Mouse (Mus musculus) G1E (cell line): ENCODE data around the gene A430005L14Rik. TPM values are rescaled to one million over a fixed set of nuclear protein-coding genes. Genes with fewer than 3 reads are reported as not detected.

Experiments
- ATAC-seq: 2 replicates; pipeline ENCODE4 v1.8.0; 2016; ENCODE audit warnings: mild to moderate bottlenecking; ENCODE audit not compliant: insufficient number of reproducible peaks, poor library complexity, low FRiP score, severe bottlenecking; ENCODE audit errors: extremely low read depth
- DNase-seq: peaks from one replicate; pipeline ENCODE4 v3.0.0; 2012; ENCODE audit warnings: low spot score
- H3K27me3 ChIP-seq: 2 replicates; pipeline ENCODE4 v1.6.1; 2012; ENCODE audit warnings: mild to moderate bottlenecking, low read length, inconsistent platforms; ENCODE audit not compliant: insufficient read depth
- H3K36me3 ChIP-seq: replicated peaks from 2 replicates; pipeline ENCODE3; 2012; ENCODE audit warnings: mild to moderate bottlenecking, inconsistent platforms
- H3K4me1 ChIP-seq: 2 replicates; pipeline ENCODE4 v1.6.1; 2012; ENCODE audit warnings: low read depth, low read length, inconsistent platforms, mixed read lengths; ENCODE audit not compliant: insufficient read depth
- H3K4me3 ChIP-seq: 2 replicates; pipeline ENCODE4 v1.5.1; 2012; ENCODE audit warnings: low read depth, mild to moderate bottlenecking, inconsistent platforms, low read length, moderate library complexity, mixed read lengths
- H3K9me3 ChIP-seq: replicated peaks from 2 replicates; pipeline ENCODE4 v1.6.1; 2012; ENCODE audit warnings: inconsistent platforms
- CTCF ChIP-seq: IDR thresholded peaks from 2 replicates; pipeline ENCODE4 v1.5.1; 2012; ENCODE audit warnings: low read depth, low read length, inconsistent platforms, mixed read lengths
- GATA1 ChIP-seq: IDR thresholded peaks from 2 replicates; pipeline ENCODE4 v1.6.1; 2012; ENCODE audit warnings: borderline replicate concordance, low read length, inconsistent platforms, mixed read lengths
- GATA2 ChIP-seq: IDR thresholded peaks from 2 replicates; pipeline ENCODE4 v1.6.1; 2012; ENCODE audit warnings: low read depth, low read length, inconsistent platforms, borderline replicate concordance
- POLR2AphosphoS5 ChIP-seq: IDR thresholded peaks from 2 replicates; pipeline ENCODE4 v1.6.1; 2012; ENCODE audit warnings: low read depth, low read length, inconsistent platforms; ENCODE audit not compliant: insufficient replicate concordance
- TAL1 ChIP-seq: conservative IDR thresholded peaks from 2 replicates; pipeline ENCODE4 v1.6.1; 2012; ENCODE audit warnings: low read depth, low read length, inconsistent platforms, mixed read lengths
- polyA plus RNA-seq: library from polyadenylated mRNA; stranded (reverse); fragments of >175 nt; gene quantifications from 2 replicates; pipeline ENCODE4 v1.2.3, GENCODE M21; 2012
- total RNA-seq, 2 experiments: library from RNA; stranded (forward) in 1 of 2; stranded (reverse) in 1 of 2; fragments of 200-1000 nt in 1 of 2; fragments of >200 nt in 1 of 2; fragmentation: Nextera tagmentation in 1 of 2; gene quantifications; 2 replicates each; pipeline ENCODE4 v1.2.3; 2014 to 2017

The A430005L14Rik gene
- total and polyA plus RNA-seq, 3 experiments: 27.9 to 127 (median 48.7) TPM

GRCm38 (mm10) chr4:153992715-153993114 lies 35.7 kb downstream of the A430005L14Rik start:
- no peak for DNase-seq
- H3K4me3 ChIP-seq: no peak overlapping the region
- no peaks in the 10 kb centered on the region for H3K27me3 ChIP-seq
- peaks cover 14% of the 10 kb centered on the region for H3K4me1 ChIP-seq
- H3K36me3 ChIP-seq: peaks cover 95% of the 10 kb centered on the region
- TF ChIP-seq CTCF (no peak), POLR2AphosphoS5 (no peak), GATA1 (no peak), TAL1 (no peak), GATA2 (no peak)
- H3K9me3 ChIP-seq: no peaks in the 10 kb centered on the region
- no peak for ATAC-seq

DNA sequence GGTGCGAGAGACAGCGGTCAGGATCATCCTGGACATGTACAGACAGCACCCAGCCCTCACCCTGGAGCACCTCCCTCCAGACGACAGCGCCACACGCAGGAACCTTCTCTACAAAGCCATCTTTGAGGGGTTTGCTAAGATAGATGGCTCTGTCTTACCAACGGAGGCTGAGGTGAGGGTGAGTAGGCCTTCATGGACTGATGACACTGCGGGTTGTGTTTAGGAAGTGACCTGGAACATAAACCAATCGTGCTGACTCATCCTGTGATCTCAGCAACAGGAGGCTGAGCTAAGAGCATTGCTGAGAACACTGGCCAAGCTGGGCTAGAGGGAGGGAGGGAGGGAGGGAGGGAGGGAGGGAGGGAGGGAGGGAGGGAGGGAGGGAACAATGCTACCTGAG lies 36.5 kb downstream of the A430005L14Rik start:
- Histone ChIP-seq H3K27me3 (no peaks in the 10 kb centered on the region), H3K9me3 (no peaks in the 10 kb centered on the region), H3K36me3 (peaks cover 95% of the 10 kb centered on the region), H3K4me3 (no peak overlapping the region), H3K4me1 (peaks cover 14% of the 10 kb centered on the region)
- TF ChIP-seq GATA1: no peak
- no peak for TF ChIP-seq CTCF
- no peak for TF ChIP-seq GATA2
- no peak for TF ChIP-seq POLR2AphosphoS5
- TF ChIP-seq TAL1: no peak
- no peak for DNase-seq
- peak; percentile 74 for ATAC-seq

GRCm38 (mm10) chr4:154005488-154005887 lies 48.5 kb downstream of the A430005L14Rik start:
- Histone ChIP-seq H3K27me3 (no peaks in the 10 kb centered on the region), H3K36me3 (peaks cover 81% of the 10 kb centered on the region), H3K4me3 (no peak overlapping the region), H3K4me1 (peaks cover 9% of the 10 kb centered on the region), H3K9me3 (no peaks in the 10 kb centered on the region)
- DNase-seq: no peak
- ATAC-seq: no peak
- TF ChIP-seq POLR2AphosphoS5 (no peak), GATA1 (no peak), GATA2 (no peak), CTCF (no peak), TAL1 (no peak)

DNA sequence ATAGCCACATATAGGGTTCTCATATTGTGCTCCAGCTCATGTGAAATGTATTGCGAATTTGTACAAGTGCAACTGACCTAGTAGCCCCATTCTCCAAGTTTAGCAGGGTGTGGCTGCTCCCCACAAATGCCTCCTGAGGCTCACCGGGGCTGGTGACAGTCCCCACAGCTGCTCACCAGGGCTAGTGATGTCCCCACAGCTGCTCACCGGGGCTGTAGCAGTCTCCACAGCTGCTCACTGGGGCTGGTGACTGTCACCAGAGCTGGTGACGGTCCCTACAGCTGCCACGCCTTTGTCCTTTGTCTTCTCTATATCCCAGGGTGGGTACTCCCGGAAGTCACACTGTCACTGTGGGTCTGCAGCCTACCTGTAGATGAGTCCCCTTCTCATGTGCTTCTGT lies 49.2 kb downstream of the A430005L14Rik start:
- peaks cover 14% of the 10 kb centered on the region for H3K4me1 ChIP-seq
- no peaks in the 10 kb centered on the region for H3K27me3 ChIP-seq
- no peak for ATAC-seq
- H3K36me3 ChIP-seq: peaks cover 81% of the 10 kb centered on the region
- TF ChIP-seq TAL1 (no peak), GATA2 (no peak), CTCF (no peak), POLR2AphosphoS5 (no peak), GATA1 (no peak)
- no peak overlapping the region for H3K4me3 ChIP-seq
- H3K9me3 ChIP-seq: no peaks in the 10 kb centered on the region
- no peak for DNase-seq

DNA sequence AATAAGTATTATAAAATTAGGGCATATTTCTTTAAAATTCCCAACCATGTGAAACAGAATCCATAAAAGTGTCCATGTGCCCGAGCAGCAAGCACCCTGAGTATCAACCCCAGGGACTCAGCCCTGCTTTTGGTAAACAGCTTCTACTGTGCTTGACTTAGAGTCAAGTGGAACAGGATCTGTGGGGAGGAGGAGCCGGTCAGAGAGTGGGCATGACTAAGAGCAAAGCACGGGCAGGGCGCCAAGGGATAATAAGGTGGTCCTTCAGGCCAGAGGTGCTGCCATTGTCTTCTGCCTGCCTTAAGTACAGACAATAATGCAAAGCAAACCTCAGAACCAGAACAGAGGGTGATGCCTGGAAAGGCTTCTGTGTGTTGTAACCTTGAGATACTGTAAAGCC lies 50.7 kb downstream of the A430005L14Rik start:
- no peak for TF ChIP-seq CTCF
- no peak for TF ChIP-seq GATA1
- no peak for TF ChIP-seq TAL1
- TF ChIP-seq POLR2AphosphoS5: no peak
- TF ChIP-seq GATA2: no peak
- no peak overlapping the region for H3K4me3 ChIP-seq
- H3K36me3 ChIP-seq: peaks cover 73% of the 10 kb centered on the region
- H3K4me1 ChIP-seq: peaks cover 15% of the 10 kb centered on the region
- H3K9me3 ChIP-seq: no peaks in the 10 kb centered on the region
- ATAC-seq (no peak), DNase-seq (no peak)
- no peaks in the 10 kb centered on the region for H3K27me3 ChIP-seq

DNA sequence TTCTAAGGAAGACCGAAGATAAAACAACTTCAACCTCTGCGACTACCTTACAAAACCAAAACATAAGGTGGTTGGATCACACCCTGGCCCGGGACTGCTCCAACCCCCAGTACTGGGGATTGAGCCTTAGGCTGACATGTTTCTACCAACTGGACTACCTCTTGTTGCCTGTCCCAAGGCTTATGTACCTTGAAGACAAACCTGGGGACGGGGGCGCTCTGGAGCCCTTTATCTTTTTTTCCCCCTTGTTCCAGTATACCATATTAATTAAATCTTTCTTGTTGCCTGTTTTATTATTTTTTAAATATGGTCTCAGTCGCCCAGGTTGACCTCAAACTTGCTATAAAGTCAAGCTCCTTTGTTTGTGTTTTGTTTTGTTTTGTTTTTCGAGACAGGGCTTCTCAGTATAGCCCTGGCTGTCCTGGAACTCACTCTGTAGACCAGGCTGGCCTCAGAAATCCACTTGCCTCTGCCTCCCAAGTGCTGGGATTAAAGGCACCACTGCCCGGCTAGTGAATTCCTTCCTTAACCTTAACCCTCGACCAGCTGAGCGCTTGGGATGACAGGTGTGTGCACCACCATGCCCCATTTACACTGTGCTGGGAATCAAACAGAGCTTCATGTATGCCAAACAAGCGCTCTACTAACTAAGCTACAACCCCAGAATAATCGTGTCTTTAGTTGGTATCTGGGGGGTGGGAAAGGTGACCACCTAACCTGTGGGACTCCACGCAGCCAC lies 54.0 kb downstream of the A430005L14Rik start:
- ATAC-seq: peak; percentile 28; the same call in 1 of the 2 replicates
- Histone ChIP-seq H3K27me3 (no peaks in the 10 kb centered on the region), H3K4me3 (peak overlapping the region; percentile 99), H3K4me1 (peaks cover 47% of the 10 kb centered on the region), H3K36me3 (peaks cover 73% of the 10 kb centered on the region), H3K9me3 (no peaks in the 10 kb centered on the region)
- no peak for DNase-seq
- no peak for TF ChIP-seq GATA1
- no peak for TF ChIP-seq CTCF

Other genes starting within 250 kb of the A430005L14Rik start
- gene Dffb, start 17.9 kb downstream of the A430005L14Rik start, total RNA-seq (2014; fragmentation: Nextera tagmentation): 6.8 and 11.0 TPM in 2 replicates
- gene Dffb, start 17.9 kb downstream of the A430005L14Rik start, total RNA-seq (2017): 17.0 and 20.5 TPM in 2 replicates
- gene Dffb, start 17.9 kb downstream of the A430005L14Rik start, polyA plus RNA-seq: 13.4 and 16.7 TPM in 2 replicates
- gene Cep104, start 18.0 kb downstream of the A430005L14Rik start, total RNA-seq (2014; fragmentation: Nextera tagmentation): 12.0 and 14.7 TPM in 2 replicates
- 6.1 and 7.7 TPM in 2 replicates for gene Cep104, start 18.0 kb downstream of the A430005L14Rik start, total RNA-seq (2017)
- gene Cep104, start 18.0 kb downstream of the A430005L14Rik start, polyA plus RNA-seq: 6.6 and 8.6 TPM in 2 replicates
- gene Lrrc47, start 54.5 kb downstream of the A430005L14Rik start, total RNA-seq (2014; fragmentation: Nextera tagmentation): 17.5 and 24.8 TPM in 2 replicates
- gene Lrrc47, start 54.5 kb downstream of the A430005L14Rik start, total RNA-seq (2017): 28.7 and 40.7 TPM in 2 replicates
- gene Lrrc47, start 54.5 kb downstream of the A430005L14Rik start, polyA plus RNA-seq: 201 and 254 TPM in 2 replicates
- gene Smim1, start 69.0 kb downstream of the A430005L14Rik start, total RNA-seq (2014; fragmentation: Nextera tagmentation): 74.3 and 100.0 TPM in 2 replicates
- gene Smim1, start 69.0 kb downstream of the A430005L14Rik start, total RNA-seq (2017): 69.2 and 103 TPM in 2 replicates
- gene Smim1, start 69.0 kb downstream of the A430005L14Rik start, polyA plus RNA-seq: 58.4 and 87.4 TPM in 2 replicates
- gene Ccdc27, start 85.4 kb downstream of the A430005L14Rik start, total RNA-seq (2014; fragmentation: Nextera tagmentation): not detected in 2 replicates
- not detected in 2 replicates for gene Ccdc27, start 85.4 kb downstream of the A430005L14Rik start, total RNA-seq (2017)
- gene Ccdc27, start 85.4 kb downstream of the A430005L14Rik start, polyA plus RNA-seq: not detected in 2 replicates
- gene Trp73, start 183.0 kb downstream of the A430005L14Rik start, total RNA-seq (2014; fragmentation: Nextera tagmentation): not detected in 2 replicates
- under 0.01 and 0.12 TPM in 2 replicates for gene Trp73, start 183.0 kb downstream of the A430005L14Rik start, total RNA-seq (2017)
- gene Trp73, start 183.0 kb downstream of the A430005L14Rik start, polyA plus RNA-seq: not detected in 2 replicates
- 6.9 and 7.2 TPM in 2 replicates for gene Wrap73, start 185.1 kb downstream of the A430005L14Rik start, total RNA-seq (2014; fragmentation: Nextera tagmentation)
- gene Wrap73, start 185.1 kb downstream of the A430005L14Rik start, total RNA-seq (2017): 19.4 and 23.4 TPM in 2 replicates
- gene Wrap73, start 185.1 kb downstream of the A430005L14Rik start, polyA plus RNA-seq: 16.6 and 21.5 TPM in 2 replicates
- 44.7 and 55.8 TPM in 2 replicates for gene Tprgl, start 203.4 kb downstream of the A430005L14Rik start, total RNA-seq (2014; fragmentation: Nextera tagmentation)
- 51.1 and 58.2 TPM in 2 replicates for gene Tprgl, start 203.4 kb downstream of the A430005L14Rik start, total RNA-seq (2017)
- gene Tprgl, start 203.4 kb downstream of the A430005L14Rik start, polyA plus RNA-seq: 60.8 and 61.4 TPM in 2 replicates
- gene Megf6, start 213.5 kb downstream of the A430005L14Rik start, total RNA-seq (2014; fragmentation: Nextera tagmentation): not detected in 2 replicates
- gene Megf6, start 213.5 kb downstream of the A430005L14Rik start, total RNA-seq (2017): 0.05 and 0.23 TPM in 2 replicates
- 0.01 and 0.07 TPM in 2 replicates for gene Megf6, start 213.5 kb downstream of the A430005L14Rik start, polyA plus RNA-seq